Mouse (Mus musculus) forebrain, embryonic 15.5 days (tissue): Measurements from ENCODE around the gene Ap3s2. TPM values are rescaled to one million over a fixed set of nuclear protein-coding genes. Genes with fewer than 3 reads are reported as not detected.

Experiments used
- ATAC-seq: fragments of 200-750 bp; cut with Nextera tagmentation; replicated peaks from 2 replicates; pipeline ENCODE4 v1.8.0; 2017; ENCODE audit warnings: mild to moderate bottlenecking, moderate TSS enrichment, moderate library complexity
- H3K27ac ChIP-seq: fragments of 300-500 bp; sonication (generic); replicated peaks from 2 replicates; pipeline ENCODE4 v1.5.1; 2015; ENCODE audit warnings: mild to moderate bottlenecking, inconsistent platforms
- H3K27me3 ChIP-seq: fragments of 300-500 bp; sonication (generic); 2 replicates; pipeline ENCODE4 v1.6.1; 2015; ENCODE audit warnings: inconsistent platforms
- H3K36me3 ChIP-seq: fragments of 300-500 bp; sonication (generic); 2 replicates; pipeline ENCODE4 v1.6.1; 2015; ENCODE audit warnings: mild to moderate bottlenecking, inconsistent platforms
- H3K4me1 ChIP-seq: fragments of 300-500 bp; sonication (generic); 2 replicates; pipeline ENCODE4 v1.6.1; 2015; ENCODE audit warnings: inconsistent platforms
- H3K4me2 ChIP-seq: fragments of 300-500 bp; sonication (generic); replicated peaks from 2 replicates; pipeline ENCODE4 v1.6.1; 2015; ENCODE audit warnings: mild to moderate bottlenecking, inconsistent platforms
- H3K4me3 ChIP-seq: fragments of 300-500 bp; sonication (generic); 2 replicates; pipeline ENCODE4 v1.5.1; 2015; ENCODE audit warnings: mild to moderate bottlenecking, inconsistent platforms
- H3K9ac ChIP-seq: fragments of 300-500 bp; sonication (generic); replicated peaks from 2 replicates; pipeline ENCODE4 v1.6.1; 2015; ENCODE audit warnings: mild to moderate bottlenecking, inconsistent platforms
- H3K9me3 ChIP-seq: fragments of 300-500 bp; sonication (generic); 2 replicates; pipeline ENCODE4 v1.6.1; 2016; ENCODE audit warnings: inconsistent platforms
- WGBS: fragments of 180-500 bp; shearing (Covaris S2); methylation state at CpG from one replicate; pipeline ENCODE4 v1.1.7; 2015; ENCODE audit warnings: mixed read lengths; 5-methylcytosine and 5-hydroxymethylcytosine counted together
- polyA plus RNA-seq: library from polyadenylated mRNA; unstranded; fragments of >200 nt; fragmentation: Nextera tagmentation; extraction: Ambion mirVana; gene quantifications from 2 replicates; pipeline ENCODE4 v1.2.1, GENCODE M21; 2015

The Ap3s2 gene
- 42.7 and 45.2 TPM in 2 replicates for polyA plus RNA-seq

- peak; percentile 97 for ATAC-seq
- peaks cover 5% of the 10 kb centered on the region; the same call in 1 of the 2 replicates for H3K36me3 ChIP-seq
- peak within 1 kb of the TSS; percentile 81 for H3K9ac ChIP-seq
- H3K4me1 ChIP-seq, result peaks cover 26% of the 10 kb centered on the region
- H3K4me3 ChIP-seq, result peak within 1 kb of the TSS; percentile 86
- H3K9me3 ChIP-seq, result no peaks in the 10 kb centered on the region
- H3K27me3 ChIP-seq, result no peaks in the 10 kb centered on the region
- 0% methylated on average over 34 of the region's 34 CpGs for WGBS
- peak within 1 kb of the TSS; percentile 61 for H3K4me2 ChIP-seq
- peak within 1 kb of the TSS; percentile 91 for H3K27ac ChIP-seq
These were observed at the start of gene Ap3s2 for GRCm38 (mm10) chr7:79920344-79920983. Gene Ap3s2, minus strand, starts transcription at chr7:79920649.

- Histone ChIP-seq H3K9ac (no peak overlapping the region), H3K4me3 (no peak overlapping the region), H3K27me3 (no peaks in the 10 kb centered on the region), H3K27ac (no peak overlapping the region), H3K9me3 (no peaks in the 10 kb centered on the region), H3K4me2 (no peak overlapping the region), H3K4me1 (no peaks in the 10 kb centered on the region), H3K36me3 (no peaks in the 10 kb centered on the region)
- 86% methylated on average over 6 of the region's 6 CpGs for WGBS
- ATAC-seq, result no peak
These were observed 47.9 kb upstream of the Ap3s2 start for GRCm38 (mm10) chr7:79968326-79968725.

GRCm38 (mm10) chr7:79961600-79961999 is 41.2 kb upstream of the Ap3s2 start:
- Histone ChIP-seq H3K9me3 (no peaks in the 10 kb centered on the region), H3K4me2 (no peak overlapping the region), H3K4me1 (no peaks in the 10 kb centered on the region), H3K4me3 (no peak overlapping the region), H3K36me3 (no peaks in the 10 kb centered on the region), H3K27ac (no peak overlapping the region), H3K9ac (no peak overlapping the region), H3K27me3 (no peaks in the 10 kb centered on the region)
- WGBS, result 69% methylated on average over 1 of the region's 1 CpGs
- ATAC-seq, result no peak

GRCm38 (mm10) chr7:79956131-79956530 is 35.7 kb upstream of the Ap3s2 start:
- ATAC-seq, result no peak
- 97% methylated on average over 1 of the region's 1 CpGs for WGBS

GRCm38 (mm10) chr7:79954890-79955289 is 34.4 kb upstream of the Ap3s2 start:
- 95% methylated on average over 1 of the region's 1 CpGs for WGBS

More at GRCm38 (mm10) chr7:79956131-79956530, 35.7 kb upstream of the Ap3s2 start:
- H3K27ac ChIP-seq, result no peak overlapping the region
- H3K4me1 ChIP-seq, result no peaks in the 10 kb centered on the region
- H3K9me3 ChIP-seq, result no peaks in the 10 kb centered on the region
- H3K36me3 ChIP-seq, result no peaks in the 10 kb centered on the region
- H3K27me3 ChIP-seq, result no peaks in the 10 kb centered on the region
- H3K4me2 ChIP-seq, result no peak overlapping the region
- H3K9ac ChIP-seq, result no peak overlapping the region
- no peak overlapping the region for H3K4me3 ChIP-seq

GRCm38 (mm10) chr7:79951038-79951437 is 30.6 kb upstream of the Ap3s2 start:
- Histone ChIP-seq H3K27ac (no peak overlapping the region), H3K4me3 (no peak overlapping the region), H3K4me1 (no peaks in the 10 kb centered on the region), H3K9me3 (no peaks in the 10 kb centered on the region), H3K36me3 (no peaks in the 10 kb centered on the region), H3K9ac (no peak overlapping the region), H3K4me2 (no peak overlapping the region), H3K27me3 (no peaks in the 10 kb centered on the region)
- WGBS, result 71% methylated on average over 3 of the region's 3 CpGs
- no peak for ATAC-seq

More at GRCm38 (mm10) chr7:79954890-79955289, 34.4 kb upstream of the Ap3s2 start:
- Histone ChIP-seq H3K4me1 (no peaks in the 10 kb centered on the region), H3K4me2 (no peak overlapping the region), H3K9me3 (no peaks in the 10 kb centered on the region), H3K36me3 (no peaks in the 10 kb centered on the region), H3K27ac (no peak overlapping the region), H3K27me3 (no peaks in the 10 kb centered on the region), H3K4me3 (no peak overlapping the region), H3K9ac (no peak overlapping the region)
- no peak for ATAC-seq

- 84% methylated on average over 6 of the region's 6 CpGs for WGBS
- Histone ChIP-seq H3K4me1 (no peaks in the 10 kb centered on the region), H3K27me3 (no peaks in the 10 kb centered on the region), H3K4me3 (no peak overlapping the region), H3K36me3 (no peaks in the 10 kb centered on the region), H3K9me3 (no peaks in the 10 kb centered on the region), H3K4me2 (no peak overlapping the region), H3K9ac (no peak overlapping the region), H3K27ac (no peak overlapping the region)
- ATAC-seq, result no peak
These were observed 29.8 kb upstream of the Ap3s2 start for GRCm38 (mm10) chr7:79950236-79950635.

- WGBS, result 9% methylated on average over 19 of the region's 19 CpGs
- Histone ChIP-seq H3K27me3 (no peaks in the 10 kb centered on the region), H3K36me3 (no peaks in the 10 kb centered on the region), H3K4me3 (peak overlapping the region; percentile 46), H3K9ac (peak overlapping the region; percentile 60), H3K27ac (no peak overlapping the region), H3K4me1 (peaks cover 17% of the 10 kb centered on the region), H3K4me2 (peak overlapping the region; percentile 62), H3K9me3 (no peaks in the 10 kb centered on the region)
- 0 out of 2 replicates have a peak, but pooled peaks have one; percentile 19 for ATAC-seq
These were observed 15.2 kb upstream of the Ap3s2 start for GRCm38 (mm10) chr7:79935511-79936205.

- peak; percentile 68 for ATAC-seq
- peaks cover 17% of the 10 kb centered on the region for H3K4me1 ChIP-seq
- H3K36me3 ChIP-seq, result no peaks in the 10 kb centered on the region
- H3K4me3 ChIP-seq, result peak within 1 kb of the TSS; percentile 46
- H3K4me2 ChIP-seq, result peak within 1 kb of the TSS; percentile 62
- no peaks in the 10 kb centered on the region for H3K9me3 ChIP-seq
- peak within 1 kb of the TSS; percentile 60 for H3K9ac ChIP-seq
- 0 out of 2 replicates have a peak within 1 kb of the TSS, but pooled peaks have one; percentile 3 for H3K27ac ChIP-seq
- H3K27me3 ChIP-seq, result no peaks in the 10 kb centered on the region
- 1% methylated on average over 32 of the region's 32 CpGs for WGBS
These were observed 14.5 kb upstream of the Ap3s2 start, which contains the start of gene Arpin for GRCm38 (mm10) chr7:79934862-79935510. Gene Arpin, minus strand, starts transcription at chr7:79935359.

- ATAC-seq, result no peak
- H3K4me1 ChIP-seq, result peaks cover 17% of the 10 kb centered on the region
- peak overlapping the region; percentile 46 for H3K4me3 ChIP-seq
- 36% methylated on average over 5 of the region's 5 CpGs for WGBS
- no peaks in the 10 kb centered on the region for H3K36me3 ChIP-seq
- peak overlapping the region; percentile 60 for H3K9ac ChIP-seq
- H3K4me2 ChIP-seq, result peak overlapping the region; percentile 62
- H3K27ac ChIP-seq, result 0 out of 2 replicates have a peak overlapping the region, but pooled peaks have one; percentile 3
- no peaks in the 10 kb centered on the region for H3K9me3 ChIP-seq
- H3K27me3 ChIP-seq, result no peaks in the 10 kb centered on the region
These were observed 14.0 kb upstream of the Ap3s2 start for GRCm38 (mm10) chr7:79934461-79934860.

GRCm38 (mm10) chr7:79928516-79929052 is 8.1 kb upstream of the Ap3s2 start:
- H3K27me3 ChIP-seq, result no peaks in the 10 kb centered on the region
- no peak overlapping the region for H3K9ac ChIP-seq
- no peak overlapping the region for H3K4me3 ChIP-seq
- 60% methylated on average over 2 of the region's 2 CpGs for WGBS
- peaks cover 5% of the 10 kb centered on the region; the same call in 1 of the 2 replicates for H3K36me3 ChIP-seq
- no peaks in the 10 kb centered on the region for H3K4me1 ChIP-seq
- ATAC-seq, result no peak
- H3K9me3 ChIP-seq, result no peaks in the 10 kb centered on the region
- no peak overlapping the region for H3K27ac ChIP-seq
- H3K4me2 ChIP-seq, result no peak overlapping the region

GRCm38 (mm10) chr7:79914556-79914955 is 5.9 kb downstream of the Ap3s2 start:
- Histone ChIP-seq H3K4me2 (no peak overlapping the region), H3K9ac (no peak overlapping the region), H3K27me3 (no peaks in the 10 kb centered on the region), H3K27ac (no peak overlapping the region), H3K9me3 (no peaks in the 10 kb centered on the region), H3K4me3 (no peak overlapping the region), H3K4me1 (peaks cover 7% of the 10 kb centered on the region), H3K36me3 (peaks cover 37% of the 10 kb centered on the region)
- ATAC-seq, result no peak
- WGBS, result 70% methylated on average over 3 of the region's 3 CpGs
